Mouse (Mus musculus) embryo, embryonic 11 days (tissue): ENCODE measurements around the gene Znrd1as.
A peak's percentile ranks its signal among the peaks of the same experiment; 100 is the strongest.

Experiments used
- DNase-seq: peaks from one replicate; pipeline ENCODE4 v3.0.0-alpha.2; 2015

Gene Znrd1as

GRCm38 (mm10) chr17:36957999-36958743 is at the start of gene Znrd1as, which contains the start of gene Znrd1:
Gene Znrd1as (plus strand): TSS chr17:36958592.
Gene Znrd1 (minus strand): TSS chr17:36958559.
- peak; percentile 100 for DNase-seq

GRCm38 (mm10) chr17:36909802-36910201 is 48.6 kb upstream of the Znrd1as start:
- DNase-seq, result no peak

- DNase-seq, result no peak
These were observed 46.4 kb upstream of the Znrd1as start for GRCm38 (mm10) chr17:36912031-36912430.

GRCm38 (mm10) chr17:36914108-36914507 is 44.3 kb upstream of the Znrd1as start:
- DNase-seq, result peak; percentile 88

GRCm38 (mm10) chr17:36915076-36915475 is 43.3 kb upstream of the Znrd1as start:
- peak; percentile 78 for DNase-seq

GRCm38 (mm10) chr17:36920239-36920638 is 38.2 kb upstream of the Znrd1as start:
- no peak for DNase-seq

DNA sequence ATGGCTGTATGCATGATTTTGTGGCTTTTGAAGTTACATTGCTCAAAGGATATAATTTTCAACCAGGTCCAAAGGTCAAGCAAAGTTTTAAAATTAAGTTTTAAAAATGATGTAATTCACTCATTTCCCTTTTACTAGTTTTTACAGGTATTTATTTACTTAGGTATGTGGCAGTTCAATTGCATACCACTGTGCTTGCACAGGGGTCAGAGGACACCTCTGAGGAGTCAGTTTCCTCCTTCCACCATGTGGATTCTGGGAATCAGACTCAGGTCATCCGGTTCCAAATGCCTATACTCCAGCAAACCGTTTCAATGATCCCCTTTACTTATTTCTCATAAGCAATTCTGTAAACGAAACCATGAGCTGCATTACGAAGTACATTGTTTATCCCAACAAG is 35.7 kb upstream of the Znrd1as start:
- DNase-seq, result no peak

GRCm38 (mm10) chr17:36923491-36923890 is 34.9 kb upstream of the Znrd1as start:
- no peak for DNase-seq

DNA sequence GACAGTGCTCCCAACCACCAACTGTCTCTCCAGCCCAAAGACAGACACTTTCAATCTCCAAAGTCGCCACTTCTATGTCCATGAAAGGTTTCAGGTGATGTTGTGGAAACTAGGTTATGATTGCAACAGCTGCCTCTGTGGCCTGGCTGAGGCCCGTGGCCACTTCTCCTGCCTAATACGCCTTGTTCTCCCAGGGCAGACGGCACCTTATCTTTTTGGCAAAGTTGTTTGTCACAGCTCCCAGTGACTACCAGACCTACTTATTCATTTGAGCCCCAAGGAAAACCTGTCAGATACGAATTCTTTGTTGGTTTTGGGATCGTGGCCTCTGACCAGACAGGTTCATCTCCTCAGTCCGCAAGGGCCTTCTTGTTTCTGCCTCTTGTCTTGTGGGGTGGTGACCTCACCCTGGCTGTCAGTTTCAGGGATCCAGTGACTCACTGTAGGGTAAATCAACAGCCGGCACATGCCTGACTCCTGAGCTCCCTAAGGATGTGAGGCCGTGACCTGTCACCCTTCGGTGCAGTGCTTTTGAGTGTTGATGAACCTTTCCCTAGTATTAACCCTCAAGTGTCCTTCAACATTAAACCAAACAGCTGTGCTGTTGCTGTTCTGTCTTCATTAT is 30.8 kb upstream of the Znrd1as start:
- DNase-seq, result no peak

DNA sequence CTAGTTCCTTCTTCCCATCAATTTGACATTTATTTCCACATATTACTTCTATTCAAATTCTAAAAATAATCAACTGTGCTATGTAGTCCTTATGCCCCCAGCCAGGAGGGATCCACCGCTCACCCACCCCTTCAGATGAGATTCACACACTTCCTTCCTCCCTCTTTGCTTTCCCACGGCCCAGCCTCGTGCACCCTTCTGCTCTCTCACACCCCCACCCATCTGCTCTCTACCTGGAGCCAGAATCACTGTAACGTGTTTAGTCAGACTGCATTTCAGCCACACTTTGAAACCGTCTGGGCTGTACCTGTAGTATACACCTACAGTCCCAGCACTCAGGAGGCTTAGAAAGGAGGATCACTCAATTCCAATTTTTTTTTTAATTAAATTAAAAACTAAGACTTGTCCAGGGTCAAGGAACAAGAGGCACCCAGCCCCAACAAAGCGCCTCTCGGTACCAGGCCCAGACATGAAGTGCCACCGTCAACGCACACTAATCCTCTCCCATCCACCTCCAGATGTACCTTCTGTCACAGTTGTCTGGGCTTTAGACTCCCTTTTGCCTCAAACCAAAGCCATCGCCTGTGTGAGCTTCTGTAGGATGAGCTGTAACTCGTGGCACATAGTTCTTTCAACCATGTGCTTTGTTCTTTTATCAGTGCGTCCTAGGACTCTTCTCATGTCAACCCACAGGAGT is 29.0 kb upstream of the Znrd1as start:
- DNase-seq, result no peak

DNA sequence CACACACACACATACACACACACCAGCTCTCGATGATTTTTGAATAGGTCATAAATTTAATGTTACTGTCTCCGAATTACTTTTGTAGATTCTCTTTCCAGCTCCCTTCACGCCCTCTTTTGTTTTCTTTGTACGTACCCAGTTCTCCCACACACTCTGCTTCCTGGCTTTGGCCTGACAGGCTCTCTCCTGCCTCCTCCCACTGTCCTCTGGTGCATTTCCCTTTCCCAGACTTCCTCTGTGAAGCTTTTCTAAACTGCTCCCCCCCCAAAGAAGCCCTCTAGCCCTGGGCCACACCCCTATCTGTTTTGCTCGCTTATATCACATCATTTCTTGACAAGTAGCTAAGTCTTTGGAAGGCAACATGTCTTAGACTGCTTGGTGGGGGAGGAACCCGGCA is 28.2 kb upstream of the Znrd1as start:
- DNase-seq, result no peak

DNA sequence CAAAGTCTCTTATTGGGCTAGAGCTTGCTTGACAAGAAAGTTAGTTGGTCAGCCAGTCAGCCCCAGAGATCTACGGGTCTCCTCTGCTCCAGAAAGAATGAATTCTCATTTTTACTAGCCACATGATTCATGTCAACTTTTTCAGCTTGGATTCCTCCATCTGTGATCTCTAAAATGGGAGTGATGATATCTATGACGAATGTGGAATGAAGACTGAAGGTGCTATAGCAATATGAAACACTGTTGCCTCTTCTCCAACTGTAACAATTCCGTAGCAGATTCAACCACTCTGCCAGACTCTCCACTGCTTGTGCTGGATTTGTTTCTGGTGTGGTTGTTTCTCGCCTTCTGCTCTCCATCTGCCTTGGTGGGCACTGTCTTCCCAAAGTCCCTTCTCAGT is 27.3 kb upstream of the Znrd1as start:
- no peak for DNase-seq

- DNase-seq, result no peak
These were observed 26.6 kb upstream of the Znrd1as start for GRCm38 (mm10) chr17:36931806-36932205.

DNA sequence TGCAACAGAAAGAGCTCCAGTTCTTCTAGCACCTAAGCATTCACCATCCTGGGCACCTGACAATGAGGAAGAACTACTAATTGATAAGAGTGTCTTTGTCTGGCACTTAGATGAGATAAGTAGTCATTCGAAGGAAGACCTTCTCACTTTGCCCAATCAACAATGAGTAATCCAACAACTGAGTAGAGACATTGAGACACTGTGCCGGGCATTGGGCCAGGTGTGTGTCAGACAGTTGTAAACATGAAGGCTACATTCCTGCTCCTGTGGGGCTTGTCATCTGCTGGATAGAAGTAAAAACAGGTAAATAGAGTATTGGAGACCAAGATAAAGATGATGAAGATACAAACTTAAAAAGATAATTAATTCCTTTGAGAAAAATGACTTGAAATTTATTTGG is 20.3 kb upstream of the Znrd1as start:
- no peak for DNase-seq

- DNase-seq, result no peak
These were observed 16.0 kb upstream of the Znrd1as start for GRCm38 (mm10) chr17:36942391-36942790.

GRCm38 (mm10) chr17:36942791-36943471 is 15.5 kb upstream of the Znrd1as start, which contains the start of gene Rnf39:
Gene Rnf39 (plus strand): TSS chr17:36942918.
- DNase-seq, result peak; percentile 12

DNA sequence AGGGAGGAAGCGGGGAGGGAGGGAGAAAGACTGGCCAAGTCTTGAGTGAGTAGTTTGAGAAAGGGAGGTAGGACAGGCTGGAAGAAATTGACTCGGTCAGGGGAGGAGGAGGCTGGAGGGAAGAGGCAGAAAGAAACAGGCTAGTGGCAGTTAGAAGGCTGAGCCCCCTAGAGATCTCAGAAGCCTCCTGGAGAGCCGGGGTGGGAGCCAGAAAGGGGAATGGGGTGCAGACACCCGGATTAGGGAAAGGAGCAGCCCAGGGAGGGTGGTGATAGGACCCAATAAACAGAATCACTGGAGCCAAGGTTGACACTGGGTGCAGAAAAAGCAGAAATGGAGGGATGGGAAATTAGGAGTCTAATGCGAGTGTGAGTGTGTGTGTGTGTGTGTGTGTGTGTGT is 14.7 kb upstream of the Znrd1as start:
- DNase-seq, result no peak

DNA sequence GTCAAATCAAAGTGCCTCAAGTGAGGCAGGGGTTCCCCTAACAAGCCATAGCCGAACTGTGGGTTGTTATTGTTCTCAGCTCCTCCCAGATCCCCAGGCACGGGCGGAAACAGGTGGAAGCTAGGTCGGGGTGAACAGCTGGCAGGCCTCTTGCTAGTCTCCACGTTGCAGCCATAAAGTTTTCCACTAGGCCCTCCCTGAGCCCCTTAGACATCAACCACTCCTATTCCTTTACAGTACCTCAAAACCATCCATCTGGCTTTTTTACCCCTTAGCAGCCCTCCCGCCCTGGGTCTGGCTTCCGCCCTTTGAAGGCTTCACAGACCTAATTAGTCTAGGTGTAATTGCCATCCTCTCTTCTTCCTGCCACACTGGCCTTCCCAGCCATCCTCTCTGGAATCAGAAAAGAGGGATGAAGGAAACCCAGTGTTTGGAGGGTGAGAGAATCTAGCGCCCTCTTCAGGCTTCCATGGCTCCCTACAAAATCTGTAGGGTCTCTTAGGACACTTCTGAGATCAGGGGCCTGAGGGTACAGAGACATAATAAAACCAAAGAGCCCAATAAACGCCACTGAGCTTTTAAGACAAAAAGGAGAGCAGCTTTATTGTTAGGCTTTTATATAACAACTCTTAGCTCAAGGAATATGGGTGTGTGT is 14.1 kb upstream of the Znrd1as start:
- DNase-seq, result peak; percentile 38

GRCm38 (mm10) chr17:36947051-36947819 is 11.2 kb upstream of the Znrd1as start:
- peak; percentile 79 for DNase-seq

GRCm38 (mm10) chr17:36948286-36948685 is 10.1 kb upstream of the Znrd1as start:
- no peak for DNase-seq

DNA sequence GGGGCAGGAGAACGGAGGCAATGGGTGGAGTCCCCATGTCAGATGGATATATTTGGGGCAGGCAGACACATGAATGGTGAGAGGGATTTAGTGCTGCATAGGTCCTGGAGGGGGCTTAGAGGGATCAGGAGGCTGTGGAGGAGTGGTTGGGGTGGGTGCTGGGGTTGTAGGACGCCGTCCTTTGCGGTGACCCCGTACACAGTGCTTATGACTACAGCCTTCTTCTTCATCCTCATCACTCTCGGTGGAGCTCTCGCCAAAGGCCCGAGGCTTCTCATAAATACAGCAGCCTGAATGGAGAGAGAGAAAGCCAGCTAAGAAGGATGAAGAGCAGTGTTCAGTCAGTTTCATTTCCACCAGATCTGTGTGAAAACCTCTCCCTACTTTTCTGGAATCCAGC is 9.1 kb upstream of the Znrd1as start:
- DNase-seq, result no peak
